Mouse (Mus musculus): ENCODE results near the gene Smc1b.
A peak's percentile ranks its signal among the peaks of the same experiment; 100 is the strongest.
"Not testable (repeated sequence)": the region's sequence is repeated elsewhere in the genome, so short reads cannot be mapped to it uniquely, and the experiment has no call there.

Smc1b gene

GRCm38 (mm10) chr15:85135143-85135542 is 3.4 kb upstream of the Smc1b start:
- DNase-seq (ENCODE audit: low spot score): no peak

GRCm38 (mm10) chr15:85132193-85132520 is 393 bp upstream of the Smc1b start:
- no peak for DNase-seq (ENCODE audit: low spot score)

GRCm38 (mm10) chr15:85085641-85086040 is 46.1 kb downstream of the Smc1b start:
- DNase-seq (ENCODE audit: low spot score): no peak

GRCm38 (mm10) chr15:85072651-85073050 is 59.1 kb downstream of the Smc1b start:
- no peak for DNase-seq (ENCODE audit: low spot score)

GRCm38 (mm10) chr15:85070561-85070960 is 61.2 kb downstream of the Smc1b start:
- peak; percentile 32 for DNase-seq (ENCODE audit: low spot score)

GRCm38 (mm10) chr15:85063421-85063820 is 68.3 kb downstream of the Smc1b start:
- DNase-seq (ENCODE audit: low spot score): no peak

- DNase-seq (ENCODE audit: low spot score): no peak
These were observed 76.6 kb downstream of the Smc1b start for GRCm38 (mm10) chr15:85055186-85055585.

GRCm38 (mm10) chr15:85054098-85054497 is 77.7 kb downstream of the Smc1b start:
- no peak for DNase-seq (ENCODE audit: low spot score)

GRCm38 (mm10) chr15:85049758-85050157 is 82.0 kb downstream of the Smc1b start:
- no peak for DNase-seq (ENCODE audit: low spot score)

- DNase-seq (ENCODE audit: low spot score): no peak
These were observed 83.9 kb downstream of the Smc1b start for GRCm38 (mm10) chr15:85047865-85048264.

GRCm38 (mm10) chr15:85046230-85046950 is 85.4 kb downstream of the Smc1b start:
- no peak for DNase-seq (ENCODE audit: low spot score)

- no peak for DNase-seq (ENCODE audit: low spot score)
These were observed 88.0 kb downstream of the Smc1b start for GRCm38 (mm10) chr15:85043761-85044160.

GRCm38 (mm10) chr15:85043116-85043515 is 88.6 kb downstream of the Smc1b start:
- DNase-seq (ENCODE audit: low spot score): no peak

GRCm38 (mm10) chr15:85042361-85042954 is 89.3 kb downstream of the Smc1b start:
- DNase-seq (ENCODE audit: low spot score): peak; percentile 35

GRCm38 (mm10) chr15:85041546-85042225 is 90.1 kb downstream of the Smc1b start:
- DNase-seq (ENCODE audit: low spot score): no peak

- DNase-seq (ENCODE audit: low spot score): no peak
These were observed 94.4 kb downstream of the Smc1b start for GRCm38 (mm10) chr15:85037343-85037690.

- DNase-seq (ENCODE audit: low spot score): peak; percentile 96
These were observed 95.0 kb downstream of the Smc1b start for GRCm38 (mm10) chr15:85036566-85037342.

GRCm38 (mm10) chr15:85033916-85034315 is 97.8 kb downstream of the Smc1b start:
- not testable (repeated sequence) for DNase-seq (ENCODE audit: low spot score)

GRCm38 (mm10) chr15:85031866-85032265 is 99.9 kb downstream of the Smc1b start:
- DNase-seq (ENCODE audit: low spot score): no peak

- DNase-seq (ENCODE audit: low spot score): not testable (repeated sequence)
These were observed 101.1 kb downstream of the Smc1b start for GRCm38 (mm10) chr15:85030643-85031042.

GRCm38 (mm10) chr15:85028648-85029047 is 103.1 kb downstream of the Smc1b start, which contains the start of gene Fam118a:
Gene Fam118a (plus strand): TSS chr15:85028948.
- DNase-seq (ENCODE audit: low spot score): not testable (repeated sequence)

- no peak for DNase-seq (ENCODE audit: low spot score)
These were observed 104.0 kb downstream of the Smc1b start for GRCm38 (mm10) chr15:85027740-85028139.
